Mouse (Mus musculus): ENCODE data around the gene Eif4g1. TPM values are rescaled to one million over a fixed set of nuclear protein-coding genes. Genes with fewer than 3 reads are reported as not detected.

Gene Eif4g1
- polyA plus RNA-seq, 1 experiment from 2014 or later: 113 TPM

DNA sequence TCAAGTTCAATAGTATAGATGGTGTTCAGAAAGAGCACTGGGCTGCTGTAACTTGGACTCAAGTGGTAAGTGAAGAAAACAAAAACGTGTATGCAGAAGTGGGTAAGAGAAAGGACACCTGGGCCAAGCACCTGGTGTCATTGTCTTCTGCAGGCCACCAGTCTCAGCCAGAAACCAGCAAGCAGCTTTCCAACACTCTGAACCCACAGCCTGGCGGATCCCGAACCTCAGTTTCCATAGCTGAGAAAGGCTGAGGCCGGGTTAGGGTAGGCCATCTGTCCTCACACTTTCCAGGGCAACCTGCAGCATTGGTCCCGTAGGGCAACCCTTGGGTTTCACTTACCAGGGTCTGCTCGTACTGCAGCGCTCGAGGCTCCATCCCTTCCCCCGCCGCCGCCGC, 47.5 kb downstream of the Eif4g1 start:
- Histone ChIP-seq H3K9me3 (replicated peaks; ENCODE audit: control insufficient read depth, low read length) (no peaks in the 10 kb centered on the region), H3K4me1 (ENCODE audit: control insufficient read depth, insufficient read depth, low read length) (peaks cover 18% of the 10 kb centered on the region), H3K9ac (ENCODE audit: low read length) (peak overlapping the region; percentile 80), H3K36me3 (ENCODE audit: control insufficient read depth, insufficient read depth) (peaks cover 4% of the 10 kb centered on the region; the same call in 1 of the 2 replicates), H3K4me2 (ENCODE audit: low read depth, low read length) (peak overlapping the region; percentile 88), H3K27me3 (ENCODE audit: control insufficient read depth, insufficient read depth, low read length) (no peaks in the 10 kb centered on the region), H3K4me3 (ENCODE audit: low read length) (peak overlapping the region; percentile 80), H3K27ac (ENCODE audit: low read length) (peak overlapping the region; percentile 91)
- no peak for ATAC-seq (replicated peaks; ENCODE audit: extremely low read depth, insufficient read depth, low FRiP score)
- 2% methylated on average over 12 of the region's 12 CpGs for WGBS

DNA sequence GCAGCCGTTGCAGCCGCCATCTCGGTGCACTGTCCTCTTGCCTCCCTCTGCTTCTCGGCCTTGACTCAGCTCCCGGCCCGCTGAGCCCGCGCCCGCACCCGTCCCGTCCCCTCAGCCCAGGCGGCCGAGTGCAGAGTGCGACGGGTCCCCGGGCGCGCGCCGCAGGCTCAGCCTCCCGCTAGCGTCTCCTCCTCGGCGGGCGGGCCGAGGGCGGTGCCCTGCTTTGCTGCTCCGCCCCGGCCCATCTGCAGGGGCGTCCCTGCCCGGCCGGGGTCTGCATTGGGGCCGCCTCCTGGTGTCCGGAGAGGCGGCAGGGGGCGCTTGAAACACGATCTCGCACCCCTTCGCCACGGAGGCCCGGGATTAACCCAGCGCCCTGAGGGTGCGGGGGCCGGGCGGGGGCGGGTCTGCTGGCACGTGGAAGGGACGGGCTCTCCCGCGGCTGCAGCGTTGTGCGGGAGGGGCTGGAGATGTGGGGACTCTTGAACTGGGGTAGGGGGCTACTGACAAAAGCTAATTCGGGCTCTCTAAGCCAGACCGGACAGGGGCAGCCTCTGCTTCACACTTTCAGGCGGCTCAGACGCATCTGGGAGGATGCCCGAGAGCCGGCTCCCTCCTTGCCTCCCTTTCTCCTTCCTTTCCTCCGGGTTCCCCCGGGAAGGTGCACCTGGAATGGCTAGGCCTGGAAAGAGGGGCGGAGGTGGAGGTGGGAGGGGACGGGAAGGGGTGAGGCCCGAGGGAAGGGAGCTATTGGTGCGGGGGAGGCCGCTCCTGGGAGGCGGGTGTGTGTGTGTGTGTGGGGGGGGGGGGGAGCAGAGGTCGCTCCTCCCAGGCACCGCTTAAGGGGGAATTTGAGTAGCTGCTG, 48.1 kb downstream of the Eif4g1 start:
- Histone ChIP-seq H3K27me3 (ENCODE audit: control insufficient read depth, insufficient read depth, low read length) (no peaks in the 10 kb centered on the region), H3K36me3 (ENCODE audit: control insufficient read depth, insufficient read depth) (peaks cover 4% of the 10 kb centered on the region; the same call in 1 of the 2 replicates), H3K27ac (ENCODE audit: low read length) (peak overlapping the region; percentile 91), H3K4me3 (ENCODE audit: low read length) (peak overlapping the region; percentile 80), H3K9ac (ENCODE audit: low read length) (peak overlapping the region; percentile 80), H3K4me2 (ENCODE audit: low read depth, low read length) (peak overlapping the region; percentile 88), H3K4me1 (ENCODE audit: control insufficient read depth, insufficient read depth, low read length) (peaks cover 18% of the 10 kb centered on the region), H3K9me3 (replicated peaks; ENCODE audit: control insufficient read depth, low read length) (no peaks in the 10 kb centered on the region)
- 1% methylated on average over 65 of the region's 68 CpGs for WGBS
- peak; percentile 77 for ATAC-seq (replicated peaks; ENCODE audit: extremely low read depth, insufficient read depth, low FRiP score)

- no peaks in the 10 kb centered on the region for H3K9me3 ChIP-seq (replicated peaks; ENCODE audit: control insufficient read depth, low read length)
- peaks cover 3% of the 10 kb centered on the region; the same call in 1 of the 2 replicates for H3K36me3 ChIP-seq (ENCODE audit: control insufficient read depth, insufficient read depth)
- peak overlapping the region; percentile 91 for H3K27ac ChIP-seq (ENCODE audit: low read length)
- peak overlapping the region; percentile 88 for H3K4me2 ChIP-seq (ENCODE audit: low read depth, low read length)
- peak overlapping the region; percentile 80 for H3K9ac ChIP-seq (ENCODE audit: low read length)
- H3K27me3 ChIP-seq (ENCODE audit: control insufficient read depth, insufficient read depth, low read length): no peaks in the 10 kb centered on the region
- peak overlapping the region; percentile 80 for H3K4me3 ChIP-seq (ENCODE audit: low read length)
- 2% methylated on average over 8 of the region's 8 CpGs for WGBS
- no peak; the same call in 1 of the 2 replicates for ATAC-seq (replicated peaks; ENCODE audit: extremely low read depth, insufficient read depth, low FRiP score)
- peaks cover 18% of the 10 kb centered on the region for H3K4me1 ChIP-seq (ENCODE audit: control insufficient read depth, insufficient read depth, low read length)
Measured at GRCm38 (mm10) chr16:20716841-20717180, 48.7 kb downstream of the Eif4g1 start.

DNA sequence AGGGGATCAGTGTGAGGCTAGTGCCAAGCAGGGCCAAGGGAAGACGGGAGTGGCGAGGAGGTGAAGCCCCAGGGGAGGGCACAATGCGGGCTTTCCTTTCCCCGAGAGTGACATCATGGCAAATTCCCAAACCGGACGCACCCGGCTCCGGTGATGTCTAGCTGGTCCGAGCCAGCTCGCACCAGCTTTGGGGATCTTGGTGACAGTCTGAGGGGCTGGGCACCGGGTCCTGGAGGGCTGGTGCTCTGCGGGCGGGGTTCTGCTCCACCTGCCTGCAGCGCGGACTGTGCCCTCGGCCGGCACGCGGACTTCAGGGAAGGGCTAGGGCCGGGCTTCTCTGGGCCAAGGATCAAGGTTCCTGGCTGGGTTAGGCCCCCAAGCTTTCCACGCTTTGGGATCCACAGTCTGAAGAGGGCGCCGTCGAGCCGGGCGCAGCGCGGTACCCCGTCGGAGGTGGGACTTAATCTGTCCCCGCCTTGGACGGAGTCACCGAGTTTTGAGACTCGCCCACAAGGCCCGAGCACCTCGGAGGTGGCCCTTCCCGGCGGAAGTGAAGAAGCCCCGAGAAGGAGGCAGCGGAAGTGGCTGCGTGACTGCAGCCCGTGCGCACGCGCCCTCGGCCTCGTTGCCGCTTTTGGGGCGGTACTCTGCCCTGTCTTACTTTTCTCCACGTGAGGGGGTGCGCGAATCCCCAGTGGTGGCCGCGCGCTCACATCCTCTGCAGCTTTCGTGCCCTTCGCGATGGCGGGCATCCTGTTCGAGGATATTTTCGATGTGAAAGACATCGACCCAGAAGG, 49.3 kb downstream of the Eif4g1 start, which contains the start of the genes Polr2h and Clcn2:
Polr2h (plus strand) TSS at position 485 of the 797 bp plus-strand sequence.
Clcn2 (minus strand) TSS at position 566 of the 797 bp plus-strand sequence.
- no peaks in the 10 kb centered on the region for H3K9me3 ChIP-seq (replicated peaks; ENCODE audit: control insufficient read depth, low read length)
- peak within 1 kb of the TSS; percentile 88 for H3K4me2 ChIP-seq (ENCODE audit: low read depth, low read length)
- peak within 1 kb of the TSS; percentile 80 for H3K4me3 ChIP-seq (ENCODE audit: low read length)
- no peaks in the 10 kb centered on the region for H3K27me3 ChIP-seq (ENCODE audit: control insufficient read depth, insufficient read depth, low read length)
- H3K9ac ChIP-seq (ENCODE audit: low read length): peak within 1 kb of the TSS; percentile 80
- ATAC-seq (replicated peaks; ENCODE audit: extremely low read depth, insufficient read depth, low FRiP score): peak; percentile 86
- H3K4me1 ChIP-seq (ENCODE audit: control insufficient read depth, insufficient read depth, low read length): peaks cover 18% of the 10 kb centered on the region
- under 1% methylated on average over 62 of the region's 62 CpGs for WGBS
- H3K27ac ChIP-seq (ENCODE audit: low read length): peak within 1 kb of the TSS; percentile 91
- peaks cover 6% of the 10 kb centered on the region for H3K36me3 ChIP-seq (ENCODE audit: control insufficient read depth, insufficient read depth)

GRCm38 (mm10) chr16:20717978-20718670, 50.0 kb downstream of the Eif4g1 start:
- WGBS: 2% methylated on average over 18 of the region's 18 CpGs
- Histone ChIP-seq H3K27ac (ENCODE audit: low read length) (peak overlapping the region; percentile 91), H3K4me2 (ENCODE audit: low read depth, low read length) (peak overlapping the region; percentile 88), H3K9me3 (replicated peaks; ENCODE audit: control insufficient read depth, low read length) (no peaks in the 10 kb centered on the region), H3K4me3 (ENCODE audit: low read length) (peak overlapping the region; percentile 80), H3K27me3 (ENCODE audit: control insufficient read depth, insufficient read depth, low read length) (no peaks in the 10 kb centered on the region), H3K36me3 (ENCODE audit: control insufficient read depth, insufficient read depth) (peaks cover 7% of the 10 kb centered on the region), H3K9ac (ENCODE audit: low read length) (peak overlapping the region; percentile 80), H3K4me1 (ENCODE audit: control insufficient read depth, insufficient read depth, low read length) (peaks cover 18% of the 10 kb centered on the region)
- ATAC-seq (replicated peaks; ENCODE audit: extremely low read depth, insufficient read depth, low FRiP score): peak; percentile 6

DNA sequence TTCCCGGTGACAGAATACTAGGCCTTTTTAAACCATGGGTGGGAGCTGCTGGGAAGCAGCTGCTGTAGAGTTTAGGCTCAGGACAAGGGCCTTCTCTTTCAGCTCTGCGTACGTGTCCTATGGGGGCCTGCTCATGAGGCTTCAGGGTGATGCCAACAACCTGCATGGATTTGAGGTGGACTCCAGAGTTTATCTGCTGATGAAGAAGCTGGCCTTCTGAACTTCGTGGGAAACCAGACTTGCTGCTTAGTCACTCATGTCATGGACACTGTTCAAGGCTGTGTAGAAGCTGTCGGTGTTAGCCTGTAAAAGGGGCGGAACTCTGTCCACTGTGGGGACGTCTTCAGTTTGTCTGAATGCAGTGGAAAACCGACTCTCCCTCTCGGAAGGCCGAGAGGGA, 53.7 kb downstream of the Eif4g1 start:
- no peak overlapping the region for H3K9ac ChIP-seq (ENCODE audit: low read length)
- no peak overlapping the region for H3K4me3 ChIP-seq (ENCODE audit: low read length)
- 82% methylated on average over 10 of the region's 10 CpGs for WGBS
- no peaks in the 10 kb centered on the region for H3K9me3 ChIP-seq (replicated peaks; ENCODE audit: control insufficient read depth, low read length)
- H3K36me3 ChIP-seq (ENCODE audit: control insufficient read depth, insufficient read depth): peaks cover 7% of the 10 kb centered on the region
- no peak overlapping the region for H3K27ac ChIP-seq (ENCODE audit: low read length)
- H3K4me2 ChIP-seq (ENCODE audit: low read depth, low read length): no peak overlapping the region
- ATAC-seq (replicated peaks; ENCODE audit: extremely low read depth, insufficient read depth, low FRiP score): no peak
- H3K27me3 ChIP-seq (ENCODE audit: control insufficient read depth, insufficient read depth, low read length): 0 out of 2 replicates have a peak, but pooled peaks cover under 1% of the 10 kb centered on the region
- peaks cover 2% of the 10 kb centered on the region; the same call in 1 of the 2 replicates for H3K4me1 ChIP-seq (ENCODE audit: control insufficient read depth, insufficient read depth, low read length)

DNA sequence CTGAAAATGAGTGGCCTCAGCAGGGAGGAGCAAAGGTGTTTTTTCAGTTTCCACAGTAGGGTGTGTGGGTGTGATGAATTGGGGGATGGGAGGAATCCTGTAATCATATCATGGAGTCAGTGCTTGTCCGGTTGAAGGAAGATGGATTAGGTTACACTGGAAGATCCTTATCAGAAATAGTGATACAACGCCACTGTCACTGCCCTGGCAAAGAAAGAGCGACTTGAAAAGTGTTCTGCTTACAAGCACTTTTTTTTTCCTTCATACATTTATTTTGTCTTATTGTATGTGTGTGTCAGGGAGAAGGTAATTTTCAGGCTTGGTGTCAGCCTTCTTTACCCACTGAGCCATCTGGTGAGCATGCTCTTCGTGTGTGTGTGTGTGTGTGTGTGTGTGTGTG, 54.6 kb downstream of the Eif4g1 start:
- WGBS: 62% methylated on average over 4 of the region's 4 CpGs

DNA sequence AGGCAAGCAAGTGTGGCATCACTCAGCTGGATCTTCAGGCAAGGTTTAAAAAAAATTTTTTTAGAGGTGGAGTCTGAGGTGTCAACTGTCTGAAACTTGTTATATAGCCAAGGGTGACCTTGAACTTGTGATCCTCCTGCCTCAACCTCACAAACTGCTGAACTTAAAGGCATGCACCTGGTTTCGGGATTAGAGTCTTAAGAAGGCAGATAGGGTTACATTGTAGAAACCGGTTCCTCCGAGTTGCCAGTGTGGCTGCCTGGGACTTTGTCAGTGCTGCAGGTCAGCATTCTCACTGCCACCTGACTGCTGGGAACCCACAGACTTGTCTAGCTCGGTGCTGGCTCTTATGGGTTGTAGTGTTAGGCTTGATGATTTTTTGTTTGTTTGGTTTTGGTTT, 55.1 kb downstream of the Eif4g1 start:
- 38% methylated on average over 4 of the region's 4 CpGs for WGBS
- no peak for ATAC-seq (replicated peaks; ENCODE audit: extremely low read depth, insufficient read depth, low FRiP score)

More for the DNA sequence above, 54.6 kb downstream of the Eif4g1 start:
- H3K27ac ChIP-seq (ENCODE audit: low read length): no peak overlapping the region
- 0 out of 2 replicates have a peak, but pooled peaks cover 2% of the 10 kb centered on the region for H3K27me3 ChIP-seq (ENCODE audit: control insufficient read depth, insufficient read depth, low read length)
- no peak overlapping the region for H3K4me3 ChIP-seq (ENCODE audit: low read length)
- H3K4me1 ChIP-seq (ENCODE audit: control insufficient read depth, insufficient read depth, low read length): no peaks in the 10 kb centered on the region
- peaks cover 7% of the 10 kb centered on the region for H3K36me3 ChIP-seq (ENCODE audit: control insufficient read depth, insufficient read depth)
- H3K9me3 ChIP-seq (replicated peaks; ENCODE audit: control insufficient read depth, low read length): no peaks in the 10 kb centered on the region
- ATAC-seq (replicated peaks; ENCODE audit: extremely low read depth, insufficient read depth, low FRiP score): no peak
- H3K9ac ChIP-seq (ENCODE audit: low read length): no peak overlapping the region
- H3K4me2 ChIP-seq (ENCODE audit: low read depth, low read length): no peak overlapping the region

More for the DNA sequence above, 55.1 kb downstream of the Eif4g1 start:
- Histone ChIP-seq H3K4me2 (ENCODE audit: low read depth, low read length) (no peak overlapping the region), H3K27ac (ENCODE audit: low read length) (no peak overlapping the region), H3K9me3 (replicated peaks; ENCODE audit: control insufficient read depth, low read length) (no peaks in the 10 kb centered on the region), H3K27me3 (ENCODE audit: control insufficient read depth, insufficient read depth, low read length) (0 out of 2 replicates have a peak, but pooled peaks cover 2% of the 10 kb centered on the region), H3K9ac (ENCODE audit: low read length) (no peak overlapping the region), H3K36me3 (ENCODE audit: control insufficient read depth, insufficient read depth) (peaks cover 7% of the 10 kb centered on the region), H3K4me1 (ENCODE audit: control insufficient read depth, insufficient read depth, low read length) (no peaks in the 10 kb centered on the region), H3K4me3 (ENCODE audit: low read length) (no peak overlapping the region)

Data from heart, embryonic 16.5 days (tissue).